Mouse (Mus musculus): ENCODE data around the gene Calm3. TPM values are rescaled to one million over a fixed set of nuclear protein-coding genes. Genes with fewer than 3 reads are reported as not detected.

Gene Calm3
- polyA plus RNA-seq, 1 experiment from 2014 or later = 276 TPM

- 86% methylated on average over 18 of the region's 18 CpGs for WGBS
- Histone ChIP-seq H3K4me2 (ENCODE audit: low read depth, low read length, severe bottlenecking) (no peak overlapping the region), H3K36me3 (ENCODE audit: control insufficient read depth, insufficient read depth, low read length) (peaks cover 18% of the 10 kb centered on the region; the same call in 1 of the 2 replicates), H3K27me3 (ENCODE audit: control insufficient read depth, insufficient read depth, low read length) (no peaks in the 10 kb centered on the region), H3K4me1 (replicated peaks; ENCODE audit: control insufficient read depth, insufficient read depth, low read length) (peaks cover under 1% of the 10 kb centered on the region; the same call in 1 of the 2 replicates), H3K9me3 (ENCODE audit: control insufficient read depth, low read length) (no peaks in the 10 kb centered on the region), H3K9ac (ENCODE audit: low read length) (no peak overlapping the region), H3K4me3 (ENCODE audit: low read depth, low read length) (no peak overlapping the region), H3K27ac (ENCODE audit: low read depth, low read length) (no peak overlapping the region)
- ATAC-seq (replicated peaks; ENCODE audit: low FRiP score) = no peak
- peak; percentile 54 for DNase-seq (ENCODE audit: low spot score)
These were observed 9.2 kb downstream of the Calm3 start for GRCm38 (mm10) chr7:16914453-16915343.

- Histone ChIP-seq H3K27me3 (ENCODE audit: control insufficient read depth, insufficient read depth, low read length) (no peaks in the 10 kb centered on the region), H3K9ac (ENCODE audit: low read length) (no peak overlapping the region), H3K4me3 (ENCODE audit: low read depth, low read length) (no peak overlapping the region), H3K4me2 (ENCODE audit: low read depth, low read length, severe bottlenecking) (no peak overlapping the region), H3K9me3 (ENCODE audit: control insufficient read depth, low read length) (no peaks in the 10 kb centered on the region), H3K36me3 (ENCODE audit: control insufficient read depth, insufficient read depth, low read length) (peaks cover 18% of the 10 kb centered on the region; the same call in 1 of the 2 replicates), H3K27ac (ENCODE audit: low read depth, low read length) (no peak overlapping the region), H3K4me1 (replicated peaks; ENCODE audit: control insufficient read depth, insufficient read depth, low read length) (no peaks in the 10 kb centered on the region)
- DNase-seq (ENCODE audit: low spot score) (peak; percentile 84), ATAC-seq (replicated peaks; ENCODE audit: low FRiP score) (peak; percentile 72)
- 42% methylated on average over 10 of the region's 10 CpGs for whole genome bisulfite sequencing
These were observed 10.0 kb downstream of the Calm3 start for GRCm38 (mm10) chr7:16913806-16914452.

GRCm38 (mm10) chr7:16912360-16912759 lies 11.6 kb downstream of the Calm3 start:
- DNase-seq (ENCODE audit: low spot score) = no peak
- 78% methylated on average over 6 of the region's 6 CpGs for WGBS
- no peak for ATAC-seq (replicated peaks; ENCODE audit: low FRiP score)

GRCm38 (mm10) chr7:16911904-16912303 lies 12.0 kb downstream of the Calm3 start:
- H3K9me3 ChIP-seq (ENCODE audit: control insufficient read depth, low read length) = no peaks in the 10 kb centered on the region
- DNase-seq (ENCODE audit: low spot score) (no peak), ATAC-seq (replicated peaks; ENCODE audit: low FRiP score) (no peak)
- H3K4me3 ChIP-seq (ENCODE audit: low read depth, low read length) = no peak overlapping the region
- H3K36me3 ChIP-seq (ENCODE audit: control insufficient read depth, insufficient read depth, low read length) = peaks cover 7% of the 10 kb centered on the region; the same call in 1 of the 2 replicates
- no peak overlapping the region for H3K27ac ChIP-seq (ENCODE audit: low read depth, low read length)
- H3K27me3 ChIP-seq (ENCODE audit: control insufficient read depth, insufficient read depth, low read length) = no peaks in the 10 kb centered on the region
- no peak overlapping the region for H3K9ac ChIP-seq (ENCODE audit: low read length)
- H3K4me2 ChIP-seq (ENCODE audit: low read depth, low read length, severe bottlenecking) = no peak overlapping the region
- no peaks in the 10 kb centered on the region for H3K4me1 ChIP-seq (replicated peaks; ENCODE audit: control insufficient read depth, insufficient read depth, low read length)
- 90% methylated on average over 3 of the region's 3 CpGs for WGBS

More at GRCm38 (mm10) chr7:16912360-16912759, 11.6 kb downstream of the Calm3 start:
- Histone ChIP-seq H3K27ac (ENCODE audit: low read depth, low read length) (no peak overlapping the region), H3K9me3 (ENCODE audit: control insufficient read depth, low read length) (no peaks in the 10 kb centered on the region), H3K27me3 (ENCODE audit: control insufficient read depth, insufficient read depth, low read length) (no peaks in the 10 kb centered on the region), H3K4me2 (ENCODE audit: low read depth, low read length, severe bottlenecking) (no peak overlapping the region), H3K9ac (ENCODE audit: low read length) (no peak overlapping the region), H3K4me3 (ENCODE audit: low read depth, low read length) (no peak overlapping the region), H3K36me3 (ENCODE audit: control insufficient read depth, insufficient read depth, low read length) (peaks cover 8% of the 10 kb centered on the region; the same call in 1 of the 2 replicates), H3K4me1 (replicated peaks; ENCODE audit: control insufficient read depth, insufficient read depth, low read length) (no peaks in the 10 kb centered on the region)

- Histone ChIP-seq H3K4me1 (replicated peaks; ENCODE audit: control insufficient read depth, insufficient read depth, low read length) (peaks cover 4% of the 10 kb centered on the region; the same call in 1 of the 2 replicates), H3K4me2 (ENCODE audit: low read depth, low read length, severe bottlenecking) (no peak overlapping the region), H3K9ac (ENCODE audit: low read length) (no peak overlapping the region), H3K27me3 (ENCODE audit: control insufficient read depth, insufficient read depth, low read length) (no peaks in the 10 kb centered on the region), H3K27ac (ENCODE audit: low read depth, low read length) (no peak overlapping the region), H3K4me3 (ENCODE audit: low read depth, low read length) (no peak overlapping the region), H3K36me3 (ENCODE audit: control insufficient read depth, insufficient read depth, low read length) (peaks cover 1% of the 10 kb centered on the region; the same call in 1 of the 2 replicates), H3K9me3 (ENCODE audit: control insufficient read depth, low read length) (no peaks in the 10 kb centered on the region)
- DNase-seq (ENCODE audit: low spot score) = no peak
- no peak for ATAC-seq (replicated peaks; ENCODE audit: low FRiP score)
- 60% methylated on average over 10 of the region's 10 CpGs for WGBS
These were observed 14.0 kb downstream of the Calm3 start for GRCm38 (mm10) chr7:16909909-16910308.

- WGBS = 70% methylated on average over 11 of the region's 11 CpGs
- H3K27ac ChIP-seq (ENCODE audit: low read depth, low read length) = no peak overlapping the region
- no peak overlapping the region for H3K4me3 ChIP-seq (ENCODE audit: low read depth, low read length)
- H3K27me3 ChIP-seq (ENCODE audit: control insufficient read depth, insufficient read depth, low read length) = no peaks in the 10 kb centered on the region
- no peak overlapping the region for H3K4me2 ChIP-seq (ENCODE audit: low read depth, low read length, severe bottlenecking)
- ATAC-seq (replicated peaks; ENCODE audit: low FRiP score) (no peak), DNase-seq (ENCODE audit: low spot score) (no peak)
- peaks cover 4% of the 10 kb centered on the region; the same call in 1 of the 2 replicates for H3K4me1 ChIP-seq (replicated peaks; ENCODE audit: control insufficient read depth, insufficient read depth, low read length)
- H3K9ac ChIP-seq (ENCODE audit: low read length) = no peak overlapping the region
- no peaks in the 10 kb centered on the region for H3K36me3 ChIP-seq (ENCODE audit: control insufficient read depth, insufficient read depth, low read length)
- H3K9me3 ChIP-seq (ENCODE audit: control insufficient read depth, low read length) = no peaks in the 10 kb centered on the region
These were observed 15.1 kb downstream of the Calm3 start for GRCm38 (mm10) chr7:16908859-16909258.

GRCm38 (mm10) chr7:16908367-16908766 lies 15.5 kb downstream of the Calm3 start:
- no peak overlapping the region for H3K9ac ChIP-seq (ENCODE audit: low read length)
- no peak for ATAC-seq (replicated peaks; ENCODE audit: low FRiP score)
- no peak for DNase-seq (ENCODE audit: low spot score)
- no peaks in the 10 kb centered on the region for H3K36me3 ChIP-seq (ENCODE audit: control insufficient read depth, insufficient read depth, low read length)
- no peak overlapping the region for H3K4me3 ChIP-seq (ENCODE audit: low read depth, low read length)
- H3K27ac ChIP-seq (ENCODE audit: low read depth, low read length) = no peak overlapping the region
- H3K27me3 ChIP-seq (ENCODE audit: control insufficient read depth, insufficient read depth, low read length) = no peaks in the 10 kb centered on the region
- H3K9me3 ChIP-seq (ENCODE audit: control insufficient read depth, low read length) = no peaks in the 10 kb centered on the region
- peaks cover 4% of the 10 kb centered on the region; the same call in 1 of the 2 replicates for H3K4me1 ChIP-seq (replicated peaks; ENCODE audit: control insufficient read depth, insufficient read depth, low read length)
- H3K4me2 ChIP-seq (ENCODE audit: low read depth, low read length, severe bottlenecking) = no peak overlapping the region
- WGBS = 53% methylated on average over 11 of the region's 11 CpGs

- Histone ChIP-seq H3K27me3 (ENCODE audit: control insufficient read depth, insufficient read depth, low read length) (no peaks in the 10 kb centered on the region), H3K4me1 (replicated peaks; ENCODE audit: control insufficient read depth, insufficient read depth, low read length) (peaks cover 4% of the 10 kb centered on the region; the same call in 1 of the 2 replicates), H3K4me3 (ENCODE audit: low read depth, low read length) (no peak overlapping the region), H3K36me3 (ENCODE audit: control insufficient read depth, insufficient read depth, low read length) (no peaks in the 10 kb centered on the region), H3K4me2 (ENCODE audit: low read depth, low read length, severe bottlenecking) (no peak overlapping the region), H3K27ac (ENCODE audit: low read depth, low read length) (no peak overlapping the region), H3K9ac (ENCODE audit: low read length) (no peak overlapping the region), H3K9me3 (ENCODE audit: control insufficient read depth, low read length) (no peaks in the 10 kb centered on the region)
- 81% methylated on average over 7 of the region's 7 CpGs for WGBS
- DNase-seq (ENCODE audit: low spot score) (no peak), ATAC-seq (replicated peaks; ENCODE audit: low FRiP score) (no peak)
These were observed 16.1 kb downstream of the Calm3 start for GRCm38 (mm10) chr7:16907842-16908241.
